Mouse (Mus musculus) lung, postnatal 0 days (tissue): ENCODE measurements around the gene Fmo2. TPM values are rescaled to one million over a fixed set of nuclear protein-coding genes. Genes with fewer than 3 reads are reported as not detected.

ENCODE experiments used
- ATAC-seq: fragments of 200-750 bp; cut with Nextera tagmentation; 2 replicates; pipeline ENCODE4 v1.8.0; 2017; ENCODE audit warnings: moderate library complexity
- DNase-seq: peaks from one replicate; pipeline ENCODE4 v3.0.0-alpha.2; 2016; ENCODE audit warnings: low spot score
- H3K27ac ChIP-seq: fragments of 300-500 bp; sonication (generic); 2 replicates; pipeline ENCODE4 v1.5.1; 2014; ENCODE audit warnings: antibody characterized with exemption, mild to moderate bottlenecking, low read length, mixed read lengths
- H3K27me3 ChIP-seq: fragments of 300-500 bp; sonication (generic); replicated peaks from 2 replicates; pipeline ENCODE4 v1.6.1; 2014; ENCODE audit warnings: low read length, mixed read lengths; ENCODE audit not compliant: insufficient read depth
- H3K36me3 ChIP-seq: fragments of 300-500 bp; sonication (generic); 2 replicates; pipeline ENCODE4 v1.6.1; 2014; ENCODE audit warnings: low read length, mixed read lengths; ENCODE audit not compliant: insufficient read depth
- H3K4me1 ChIP-seq: fragments of 300-500 bp; sonication (generic); 2 replicates; pipeline ENCODE4 v1.6.1; 2014; ENCODE audit warnings: antibody characterized with exemption, low read depth, low read length, mixed read lengths; ENCODE audit not compliant: insufficient read depth
- H3K4me2 ChIP-seq: fragments of 300-500 bp; sonication (generic); replicated peaks from 2 replicates; pipeline ENCODE4 v1.6.1; 2014; ENCODE audit warnings: low read depth, mild to moderate bottlenecking, low read length, moderate library complexity, mixed read lengths
- H3K4me3 ChIP-seq: fragments of 300-500 bp; sonication (generic); 2 replicates; pipeline ENCODE4 v1.5.1; 2014; ENCODE audit warnings: low read depth, low read length
- H3K9ac ChIP-seq: fragments of 300-500 bp; sonication (generic); replicated peaks from 2 replicates; pipeline ENCODE4 v1.6.1; 2014; ENCODE audit warnings: low read depth, mild to moderate bottlenecking
- H3K9me3 ChIP-seq: fragments of 300-500 bp; sonication (generic); 2 replicates; pipeline ENCODE4 v1.6.1; 2016; ENCODE audit warnings: low read length, mixed read lengths
- CTCF ChIP-seq: IDR thresholded peaks from 2 replicates; pipeline ENCODE4 v1.5.1; 2016; ENCODE audit warnings: antibody characterized with exemption, mild to moderate bottlenecking
- EP300 ChIP-seq: IDR thresholded peaks from 2 replicates; pipeline ENCODE4 v1.6.1; 2016; ENCODE audit warnings: antibody characterized with exemption, mild to moderate bottlenecking, control low read depth
- WGBS: fragments of 180-500 bp; shearing (Covaris S2); extraction: QIAGEN DNeasy Blood & Tissue Kit; methylation state at CpG from one replicate; pipeline ENCODE4 v1.1.7; 2014; 5-methylcytosine and 5-hydroxymethylcytosine counted together
- polyA plus RNA-seq: library from polyadenylated mRNA; unstranded; fragments of >200 nt; fragmentation: Nextera tagmentation; extraction: Ambion mirVana; gene quantifications from 2 replicates; pipeline ENCODE4 v1.2.1, GENCODE M21; 2015

Gene Fmo2
- polyA plus RNA-seq, 1 experiment from 2014 or later, result 286 TPM

DNA sequence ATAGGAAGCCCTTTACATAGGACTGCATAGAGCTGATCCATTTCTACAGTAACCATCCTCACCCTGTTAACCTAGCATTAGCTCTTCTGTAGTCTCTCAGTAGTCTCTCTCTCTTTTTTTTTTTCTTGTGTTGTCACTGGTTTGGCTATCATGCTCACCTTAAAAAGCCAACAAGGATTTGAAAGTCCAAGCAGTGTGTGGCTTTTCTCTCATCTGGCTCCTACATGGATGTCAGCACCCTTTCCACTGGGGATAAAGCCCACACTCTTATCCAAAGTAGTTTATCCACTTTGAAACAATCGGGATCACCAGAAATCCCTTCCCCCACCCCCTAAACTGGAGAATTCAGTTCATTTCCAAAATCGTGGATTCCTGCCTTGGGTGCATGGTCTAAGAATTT, 32.1 kb upstream of the Fmo2 start:
- Histone ChIP-seq H3K9me3 (no peaks in the 10 kb centered on the region), H3K27ac (peak overlapping the region; percentile 20; the same call in 1 of the 2 replicates), H3K27me3 (no peaks in the 10 kb centered on the region), H3K36me3 (no peaks in the 10 kb centered on the region), H3K4me3 (no peak overlapping the region), H3K4me2 (no peak overlapping the region), H3K9ac (no peak overlapping the region), H3K4me1 (no peaks in the 10 kb centered on the region)
- 46% methylated on average over 2 of the region's 2 CpGs for WGBS
- no peak for ATAC-seq
- TF ChIP-seq CTCF, result no peak
- TF ChIP-seq EP300, result no peak
- DNase-seq, result no peak

DNA sequence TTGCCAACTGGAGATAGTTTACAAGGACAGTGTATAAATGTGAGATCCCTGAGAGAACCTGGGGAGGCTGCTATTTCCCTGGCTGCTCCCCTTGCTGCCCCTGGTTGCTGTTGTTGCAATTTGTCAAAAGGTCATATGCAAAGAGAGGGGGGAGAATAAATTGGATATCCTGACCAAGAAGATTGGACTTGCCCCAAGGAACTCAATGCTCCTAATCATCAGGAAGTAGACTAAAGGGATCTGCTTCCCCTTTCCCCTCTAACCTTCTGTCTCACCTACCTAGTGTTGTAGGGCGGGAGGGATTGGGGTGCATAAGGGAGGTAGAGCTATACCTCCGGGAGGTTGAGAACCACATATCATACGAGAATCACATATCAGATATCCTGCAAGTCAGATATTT, 30.6 kb upstream of the Fmo2 start:
- H3K9ac ChIP-seq, result no peak overlapping the region
- no peak overlapping the region for H3K27ac ChIP-seq
- no peaks in the 10 kb centered on the region for H3K36me3 ChIP-seq
- H3K4me2 ChIP-seq, result no peak overlapping the region
- no peaks in the 10 kb centered on the region for H3K27me3 ChIP-seq
- WGBS, result 76% methylated on average over 3 of the region's 3 CpGs
- ATAC-seq, result no peak
- no peaks in the 10 kb centered on the region for H3K9me3 ChIP-seq
- no peaks in the 10 kb centered on the region for H3K4me1 ChIP-seq
- no peak overlapping the region for H3K4me3 ChIP-seq
- no peak for DNase-seq
- no peak for TF ChIP-seq EP300
- TF ChIP-seq CTCF, result no peak

DNA sequence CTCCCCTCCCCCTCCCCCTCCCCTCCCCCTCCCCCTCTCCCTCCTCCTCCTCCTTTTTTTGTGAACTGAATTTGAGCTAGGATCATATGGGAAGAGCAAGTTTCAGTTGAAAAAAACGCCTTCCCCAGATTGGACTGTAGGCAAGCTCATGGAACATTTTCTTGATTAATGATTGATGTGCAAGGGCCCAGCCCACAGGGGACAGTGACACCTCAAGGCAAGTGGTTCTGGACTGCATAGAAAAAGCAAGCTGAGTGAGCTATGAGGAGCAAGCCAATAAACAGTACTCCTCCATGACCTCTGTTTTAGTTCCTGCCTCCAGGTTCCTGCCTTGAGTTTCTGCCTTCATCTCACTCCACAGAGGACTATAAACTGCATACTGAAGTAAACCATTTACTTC, 26.6 kb upstream of the Fmo2 start:
- DNase-seq, result no peak
- no peaks in the 10 kb centered on the region for H3K27me3 ChIP-seq
- H3K4me2 ChIP-seq, result no peak overlapping the region
- H3K36me3 ChIP-seq, result no peaks in the 10 kb centered on the region
- no peak overlapping the region for H3K27ac ChIP-seq
- no peaks in the 10 kb centered on the region for H3K9me3 ChIP-seq
- no peaks in the 10 kb centered on the region for H3K4me1 ChIP-seq
- TF ChIP-seq CTCF (no peak), EP300 (no peak)
- WGBS, result 56% methylated on average over 1 of the region's 1 CpGs
- no peak overlapping the region for H3K9ac ChIP-seq
- H3K4me3 ChIP-seq, result no peak overlapping the region
- ATAC-seq, result no peak

DNA sequence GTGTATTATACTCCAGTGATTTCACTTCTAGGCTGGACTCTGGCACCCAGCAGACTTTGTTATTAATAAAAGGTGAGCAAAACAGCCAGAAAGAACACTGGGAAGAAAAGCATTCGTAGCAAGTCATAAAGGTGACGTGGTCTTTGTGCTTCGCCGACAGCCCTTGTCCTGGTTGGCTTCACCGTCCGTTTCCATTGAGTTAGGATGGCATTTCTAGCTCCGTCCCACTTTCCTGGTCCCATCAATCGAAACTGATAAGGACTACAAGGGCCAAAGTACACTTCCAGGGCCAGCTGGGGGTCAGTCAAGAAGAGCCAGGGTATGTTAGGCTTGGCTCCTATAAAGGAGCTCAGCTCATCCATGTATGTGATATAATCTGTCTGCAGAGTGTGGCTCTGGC, 18.1 kb upstream of the Fmo2 start:
- no peak overlapping the region for H3K27ac ChIP-seq
- H3K9me3 ChIP-seq, result no peaks in the 10 kb centered on the region
- no peaks in the 10 kb centered on the region for H3K27me3 ChIP-seq
- 59% methylated on average over 8 of the region's 8 CpGs for WGBS
- no peak for ATAC-seq
- no peak overlapping the region for H3K4me2 ChIP-seq
- DNase-seq, result no peak
- H3K4me1 ChIP-seq, result no peaks in the 10 kb centered on the region
- no peaks in the 10 kb centered on the region for H3K36me3 ChIP-seq
- no peak overlapping the region for H3K9ac ChIP-seq
- H3K4me3 ChIP-seq, result no peak overlapping the region
- no peak for TF ChIP-seq CTCF
- no peak for TF ChIP-seq EP300

DNA sequence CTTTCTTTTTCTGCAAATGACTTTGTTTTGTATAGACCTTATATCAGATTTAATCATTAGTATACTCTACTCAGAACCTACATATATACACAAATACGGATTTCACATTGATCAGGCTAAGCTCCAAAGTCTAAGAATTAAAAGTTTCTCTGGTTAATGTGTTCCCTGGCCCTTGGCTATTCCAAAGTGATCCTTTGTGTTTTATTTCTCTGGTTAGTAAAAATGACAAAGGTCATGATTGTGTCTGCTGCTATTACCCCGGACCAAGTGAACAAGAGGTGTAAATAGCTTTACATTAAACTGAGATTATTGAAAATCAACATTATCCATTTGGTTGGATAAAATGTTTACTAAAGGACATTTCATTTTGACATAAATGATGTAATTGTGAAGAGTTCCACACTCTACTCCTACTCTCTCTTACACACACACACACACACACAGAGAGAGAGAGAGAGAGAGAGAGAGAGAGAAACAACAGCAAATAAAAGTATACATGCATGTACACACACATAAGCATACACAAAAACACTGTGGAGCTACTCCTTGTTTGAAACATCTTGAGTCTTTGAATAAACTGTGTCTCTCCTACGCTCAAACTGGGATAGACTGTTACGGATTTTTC, 16.5 kb upstream of the Fmo2 start:
- ATAC-seq, result no peak
- WGBS, result 64% methylated on average over 4 of the region's 4 CpGs

DNA sequence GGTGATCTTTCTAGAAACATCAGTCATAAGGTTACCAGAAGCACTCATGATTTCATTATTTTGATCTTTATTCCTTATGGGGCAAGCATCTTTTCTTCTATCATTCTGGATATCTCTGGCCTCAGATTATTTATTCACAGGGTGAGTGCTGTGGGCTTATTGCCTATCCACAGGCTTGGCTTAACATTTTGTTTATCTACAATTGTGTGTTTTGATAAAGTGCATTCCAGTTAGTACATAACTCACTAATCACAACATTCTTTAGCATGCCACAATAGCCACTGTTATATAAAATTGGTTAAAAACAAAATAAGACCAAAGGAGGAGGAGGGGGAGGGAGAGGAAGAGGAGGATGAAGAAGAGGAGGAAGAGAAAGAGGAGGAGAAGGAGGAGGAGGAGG, 13.6 kb upstream of the Fmo2 start:
- peak; percentile 40 for DNase-seq
- Histone ChIP-seq H3K4me3 (no peak overlapping the region), H3K4me1 (no peaks in the 10 kb centered on the region), H3K27me3 (no peaks in the 10 kb centered on the region), H3K4me2 (no peak overlapping the region), H3K9me3 (no peaks in the 10 kb centered on the region), H3K9ac (no peak overlapping the region), H3K36me3 (no peaks in the 10 kb centered on the region), H3K27ac (no peak overlapping the region)
- no peak for TF ChIP-seq CTCF
- no peak; the same call in 1 of the 2 replicates for TF ChIP-seq EP300
- ATAC-seq, result peak; percentile 38; the same call in 1 of the 2 replicates

More for the DNA sequence above, 16.5 kb upstream of the Fmo2 start:
- Histone ChIP-seq H3K4me2 (no peak overlapping the region), H3K9ac (no peak overlapping the region), H3K4me3 (no peak overlapping the region), H3K27me3 (no peaks in the 10 kb centered on the region), H3K4me1 (no peaks in the 10 kb centered on the region), H3K27ac (no peak overlapping the region), H3K9me3 (no peaks in the 10 kb centered on the region), H3K36me3 (no peaks in the 10 kb centered on the region)
- TF ChIP-seq CTCF (no peak), EP300 (no peak)
- DNase-seq, result no peak

DNA sequence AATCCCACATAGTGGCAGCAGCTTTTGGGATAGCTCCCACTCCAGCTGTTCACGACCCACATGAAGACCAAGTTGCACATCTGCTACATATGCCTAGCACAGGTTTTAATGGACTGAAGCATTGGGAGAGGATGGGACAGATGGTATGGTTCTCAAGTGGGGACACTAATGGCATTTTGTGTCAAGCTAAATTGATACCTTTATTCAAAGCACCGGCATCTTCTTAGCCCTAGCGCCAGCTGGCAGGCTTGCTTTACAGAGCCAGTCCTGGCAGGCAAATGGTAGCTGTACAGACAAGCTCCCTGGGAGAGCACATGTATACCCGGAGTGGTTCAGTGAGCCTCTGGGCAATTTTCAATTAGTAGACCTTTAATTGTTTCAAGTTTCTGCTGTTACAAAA, 3.4 kb upstream of the Fmo2 start:
- H3K9me3 ChIP-seq, result no peaks in the 10 kb centered on the region
- H3K4me1 ChIP-seq, result no peaks in the 10 kb centered on the region
- 80% methylated on average over 4 of the region's 4 CpGs for WGBS
- DNase-seq (no peak), ATAC-seq (no peak)
- no peak overlapping the region for H3K4me2 ChIP-seq
- H3K4me3 ChIP-seq, result no peak overlapping the region
- no peak overlapping the region for H3K27ac ChIP-seq
- no peak overlapping the region for H3K9ac ChIP-seq
- H3K36me3 ChIP-seq, result no peaks in the 10 kb centered on the region
- H3K27me3 ChIP-seq, result no peaks in the 10 kb centered on the region
- no peak for TF ChIP-seq CTCF
- TF ChIP-seq EP300, result no peak
